Mouse (Mus musculus): Measurements from ENCODE around the gene Carf. TPM values are rescaled to one million over a fixed set of nuclear protein-coding genes. Genes with fewer than 3 reads are reported as not detected.
"Not testable (repeated sequence)": the region's sequence is repeated elsewhere in the genome, so short reads cannot be mapped to it uniquely, and the experiment has no call there.

Carf gene
- polyA plus RNA-seq (2014; fragmentation: Nextera tagmentation; extraction: Ambion mirVana), result 5.1 and 6.7 TPM in 2 replicates

DNA sequence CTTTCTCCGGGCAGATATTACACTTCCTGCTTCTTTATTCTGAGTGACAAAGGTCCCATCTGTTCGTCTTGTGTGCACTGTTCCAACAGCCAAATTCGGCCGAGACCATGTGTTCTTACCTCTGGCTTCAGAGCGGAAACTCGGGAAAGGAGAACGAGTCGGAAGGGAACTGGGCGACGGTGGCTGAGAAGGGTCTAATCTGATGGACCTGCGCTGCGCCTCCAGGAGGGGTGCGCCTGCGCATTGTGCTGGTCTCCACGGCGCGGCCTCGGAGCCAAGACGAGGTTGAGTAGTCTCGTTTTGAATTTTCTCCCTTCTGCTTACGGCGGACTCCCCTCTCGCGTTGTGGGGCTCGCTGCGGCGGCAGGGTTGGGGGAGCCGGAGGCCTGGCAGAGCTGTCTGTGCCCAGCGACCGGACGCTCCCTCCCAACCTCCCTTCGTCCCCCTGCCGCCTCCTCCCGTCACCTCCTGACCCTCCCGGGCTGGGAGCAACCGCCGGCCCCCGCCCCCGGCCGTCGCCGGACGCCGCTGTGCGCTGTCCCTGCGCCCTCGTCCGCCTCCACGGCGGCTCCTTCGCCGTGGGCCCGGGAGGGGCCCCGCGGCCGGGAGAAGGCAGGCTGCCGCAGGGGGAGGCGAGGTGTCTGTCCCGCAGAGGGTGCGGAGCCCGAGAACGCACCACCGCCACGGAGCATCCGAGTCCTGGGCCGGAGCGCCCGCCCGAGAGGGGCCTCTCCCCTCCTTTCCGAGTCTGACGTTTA, at the start of gene Carf, which contains the start of gene Wdr12:
Carf (plus strand) TSS at position 224 of the 758 bp plus-strand sequence.
Wdr12 (minus strand) TSS at position 622 of the 758 bp plus-strand sequence.
- Histone ChIP-seq H3K9me3 (replicated peaks; ENCODE audit: control insufficient read depth, low read length) (no peaks in the 10 kb centered on the region), H3K27me3 (ENCODE audit: control insufficient read depth, insufficient read depth, low read length) (no peaks in the 10 kb centered on the region), H3K9ac (replicated peaks; ENCODE audit: low read length) (peak within 1 kb of the TSS; percentile 93), H3K4me1 (ENCODE audit: control insufficient read depth, insufficient read depth, low read length) (no peaks in the 10 kb centered on the region), H3K27ac (replicated peaks; ENCODE audit: low read depth, low read length) (peak within 1 kb of the TSS; percentile 93), H3K4me3 (ENCODE audit: low read depth, low read length) (peak within 1 kb of the TSS; percentile 89), H3K4me2 (ENCODE audit: low read depth, low read length) (peak within 1 kb of the TSS; percentile 72), H3K36me3 (replicated peaks; ENCODE audit: control insufficient read depth, insufficient read depth, low read depth, low read length) (no peaks in the 10 kb centered on the region; the same call in 1 of the 2 replicates)
- under 1% methylated on average over 71 of the region's 71 CpGs for WGBS
- ATAC-seq (replicated peaks; ENCODE audit: insufficient number of reproducible peaks, low FRiP score, low TSS enrichment, low read depth), result peak; percentile 95
- DNase-seq (ENCODE audit: low spot score), result peak; percentile 98

GRCm38 (mm10) chr1:60054659-60055058, 43.4 kb upstream of the Carf start:
- Histone ChIP-seq H3K27me3 (ENCODE audit: control insufficient read depth, insufficient read depth, low read length) (no peaks in the 10 kb centered on the region), H3K36me3 (replicated peaks; ENCODE audit: control insufficient read depth, insufficient read depth, low read depth, low read length) (no peaks in the 10 kb centered on the region), H3K4me3 (ENCODE audit: low read depth, low read length) (no peak overlapping the region), H3K27ac (replicated peaks; ENCODE audit: low read depth, low read length) (no peak overlapping the region), H3K9me3 (replicated peaks; ENCODE audit: control insufficient read depth, low read length) (no peaks in the 10 kb centered on the region), H3K9ac (replicated peaks; ENCODE audit: low read length) (no peak overlapping the region), H3K4me2 (ENCODE audit: low read depth, low read length) (no peak overlapping the region), H3K4me1 (ENCODE audit: control insufficient read depth, insufficient read depth, low read length) (no peaks in the 10 kb centered on the region)
- no peak for ATAC-seq (replicated peaks; ENCODE audit: insufficient number of reproducible peaks, low FRiP score, low TSS enrichment, low read depth)
- 34% methylated on average over 3 of the region's 3 CpGs for WGBS
- no peak for DNase-seq (ENCODE audit: low spot score)

- Histone ChIP-seq H3K27me3 (ENCODE audit: control insufficient read depth, insufficient read depth, low read length) (no peaks in the 10 kb centered on the region), H3K4me3 (ENCODE audit: low read depth, low read length) (no peak overlapping the region), H3K4me2 (ENCODE audit: low read depth, low read length) (no peak overlapping the region), H3K36me3 (replicated peaks; ENCODE audit: control insufficient read depth, insufficient read depth, low read depth, low read length) (no peaks in the 10 kb centered on the region), H3K9me3 (replicated peaks; ENCODE audit: control insufficient read depth, low read length) (no peaks in the 10 kb centered on the region), H3K4me1 (ENCODE audit: control insufficient read depth, insufficient read depth, low read length) (no peaks in the 10 kb centered on the region), H3K9ac (replicated peaks; ENCODE audit: low read length) (no peak overlapping the region), H3K27ac (replicated peaks; ENCODE audit: low read depth, low read length) (no peak overlapping the region)
- no peak for DNase-seq (ENCODE audit: low spot score)
- no peak for ATAC-seq (replicated peaks; ENCODE audit: insufficient number of reproducible peaks, low FRiP score, low TSS enrichment, low read depth)
- 69% methylated on average over 3 of the region's 3 CpGs for WGBS
These were observed 41.7 kb upstream of the Carf start for GRCm38 (mm10) chr1:60056310-60056709.

- not testable (repeated sequence) for H3K9ac ChIP-seq (replicated peaks; ENCODE audit: low read length); H3K27me3 ChIP-seq (ENCODE audit: control insufficient read depth, insufficient read depth, low read length); H3K27ac ChIP-seq (replicated peaks; ENCODE audit: low read depth, low read length); H3K4me3 ChIP-seq (ENCODE audit: low read depth, low read length); H3K9me3 ChIP-seq (replicated peaks; ENCODE audit: control insufficient read depth, low read length); H3K4me1 ChIP-seq (ENCODE audit: control insufficient read depth, insufficient read depth, low read length); H3K4me2 ChIP-seq (ENCODE audit: low read depth, low read length); H3K36me3 ChIP-seq (replicated peaks; ENCODE audit: control insufficient read depth, insufficient read depth, low read depth, low read length); ATAC-seq (replicated peaks; ENCODE audit: insufficient number of reproducible peaks, low FRiP score, low TSS enrichment, low read depth); DNase-seq (ENCODE audit: low spot score)
These were observed 27.3 kb upstream of the Carf start for GRCm38 (mm10) chr1:60070725-60071124.

DNA sequence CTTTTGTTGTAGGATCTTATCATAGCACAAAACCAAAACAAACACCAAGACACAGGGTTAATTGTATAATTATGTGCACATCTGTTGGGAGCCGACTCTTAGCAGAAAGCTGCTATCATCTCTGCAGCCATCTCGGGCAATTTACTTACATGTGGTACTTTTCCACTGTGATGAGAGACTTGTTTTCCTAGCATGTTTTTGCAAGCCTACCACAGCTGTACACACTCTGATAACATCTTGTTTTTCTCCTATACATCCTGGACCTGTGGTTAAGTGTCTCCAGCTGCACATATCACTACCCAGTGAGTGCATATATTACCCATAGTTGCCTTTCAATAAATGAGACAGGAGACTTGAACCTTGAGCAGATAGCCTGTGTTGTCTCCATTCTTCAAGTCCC, 23.1 kb upstream of the Carf start:
- Histone ChIP-seq H3K36me3 (replicated peaks; ENCODE audit: control insufficient read depth, insufficient read depth, low read depth, low read length) (no peaks in the 10 kb centered on the region), H3K27ac (replicated peaks; ENCODE audit: low read depth, low read length) (no peak overlapping the region)
- ATAC-seq (replicated peaks; ENCODE audit: insufficient number of reproducible peaks, low FRiP score, low TSS enrichment, low read depth), result no peak

GRCm38 (mm10) chr1:60075590-60075989, 22.5 kb upstream of the Carf start:
- ATAC-seq (replicated peaks; ENCODE audit: insufficient number of reproducible peaks, low FRiP score, low TSS enrichment, low read depth) (no peak), DNase-seq (ENCODE audit: low spot score) (no peak)
- H3K4me3 ChIP-seq (ENCODE audit: low read depth, low read length), result no peak overlapping the region
- 79% methylated on average over 3 of the region's 3 CpGs for WGBS
- no peak overlapping the region for H3K27ac ChIP-seq (replicated peaks; ENCODE audit: low read depth, low read length)
- no peaks in the 10 kb centered on the region for H3K36me3 ChIP-seq (replicated peaks; ENCODE audit: control insufficient read depth, insufficient read depth, low read depth, low read length)
- no peaks in the 10 kb centered on the region for H3K9me3 ChIP-seq (replicated peaks; ENCODE audit: control insufficient read depth, low read length)
- no peaks in the 10 kb centered on the region for H3K4me1 ChIP-seq (ENCODE audit: control insufficient read depth, insufficient read depth, low read length)
- no peak overlapping the region for H3K9ac ChIP-seq (replicated peaks; ENCODE audit: low read length)
- H3K4me2 ChIP-seq (ENCODE audit: low read depth, low read length), result no peak overlapping the region
- no peaks in the 10 kb centered on the region for H3K27me3 ChIP-seq (ENCODE audit: control insufficient read depth, insufficient read depth, low read length)

More for the DNA sequence above, 23.1 kb upstream of the Carf start:
- Histone ChIP-seq H3K9ac (replicated peaks; ENCODE audit: low read length) (no peak overlapping the region), H3K4me1 (ENCODE audit: control insufficient read depth, insufficient read depth, low read length) (no peaks in the 10 kb centered on the region), H3K4me2 (ENCODE audit: low read depth, low read length) (no peak overlapping the region), H3K27me3 (ENCODE audit: control insufficient read depth, insufficient read depth, low read length) (no peaks in the 10 kb centered on the region), H3K4me3 (ENCODE audit: low read depth, low read length) (no peak overlapping the region), H3K9me3 (replicated peaks; ENCODE audit: control insufficient read depth, low read length) (no peaks in the 10 kb centered on the region)
- no peak for DNase-seq (ENCODE audit: low spot score)
- WGBS, result 47% methylated on average over 2 of the region's 2 CpGs

DNA sequence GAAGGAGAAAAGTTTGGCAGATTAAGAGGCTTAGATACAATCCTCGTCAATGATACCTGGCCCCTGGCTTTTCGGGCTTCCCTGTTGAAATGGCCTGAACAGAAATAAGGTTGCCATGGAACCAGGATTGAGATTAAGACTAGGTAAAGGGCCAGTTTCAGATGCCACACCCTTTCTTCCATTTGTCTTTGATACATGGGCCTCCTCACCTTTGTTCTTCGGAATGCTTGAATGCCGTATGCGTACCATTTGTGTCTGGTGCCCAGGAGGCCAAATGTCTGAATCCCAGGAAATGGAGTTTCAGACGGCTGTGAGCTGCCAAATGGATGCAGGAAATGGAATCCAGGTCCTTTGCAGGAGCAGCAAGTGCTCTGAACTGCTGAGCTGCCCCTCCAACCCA, 21.6 kb upstream of the Carf start:
- Histone ChIP-seq H3K9ac (replicated peaks; ENCODE audit: low read length) (no peak overlapping the region), H3K27me3 (ENCODE audit: control insufficient read depth, insufficient read depth, low read length) (no peaks in the 10 kb centered on the region), H3K4me1 (ENCODE audit: control insufficient read depth, insufficient read depth, low read length) (no peaks in the 10 kb centered on the region), H3K27ac (replicated peaks; ENCODE audit: low read depth, low read length) (no peak overlapping the region), H3K4me2 (ENCODE audit: low read depth, low read length) (no peak overlapping the region), H3K9me3 (replicated peaks; ENCODE audit: control insufficient read depth, low read length) (no peaks in the 10 kb centered on the region), H3K4me3 (ENCODE audit: low read depth, low read length) (no peak overlapping the region), H3K36me3 (replicated peaks; ENCODE audit: control insufficient read depth, insufficient read depth, low read depth, low read length) (no peaks in the 10 kb centered on the region)
- DNase-seq (ENCODE audit: low spot score), result no peak
- ATAC-seq (replicated peaks; ENCODE audit: insufficient number of reproducible peaks, low FRiP score, low TSS enrichment, low read depth), result no peak
- WGBS, result 85% methylated on average over 6 of the region's 6 CpGs

DNA sequence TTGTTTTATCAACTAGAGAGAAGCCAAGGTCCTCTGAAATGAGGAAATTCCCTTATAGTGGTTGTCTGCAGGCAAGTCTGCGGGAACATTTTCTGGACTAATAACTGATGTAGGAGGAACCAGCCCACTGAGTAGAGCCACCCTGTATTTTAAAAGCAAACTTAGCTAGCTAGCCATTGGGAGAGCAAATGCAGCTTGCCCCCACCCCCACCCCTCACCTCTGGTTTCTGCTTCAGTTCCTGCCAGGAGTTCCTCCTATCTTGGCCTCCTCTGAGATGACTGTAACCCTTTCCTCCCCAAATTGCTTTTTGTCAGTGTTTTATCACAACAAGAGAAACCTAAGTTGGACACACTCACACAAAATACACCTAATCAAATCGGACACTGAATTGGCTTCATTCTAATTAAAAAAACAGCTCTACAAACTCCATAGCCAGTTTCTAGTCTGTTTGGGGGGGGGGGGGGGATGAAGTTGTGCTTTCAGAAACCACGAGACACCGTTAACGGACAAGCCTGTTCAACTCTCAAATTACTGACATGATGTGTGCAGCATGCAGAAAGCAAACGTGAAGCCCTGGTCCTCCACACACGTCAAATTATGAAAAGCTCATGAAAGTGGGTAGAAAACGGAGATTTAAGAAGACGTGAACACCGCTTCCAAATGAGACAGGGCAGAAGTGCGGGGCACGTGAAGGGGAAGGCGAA, 1.3 kb upstream of the Carf start:
- Histone ChIP-seq H3K27ac (replicated peaks; ENCODE audit: low read depth, low read length) (no peak overlapping the region), H3K4me2 (ENCODE audit: low read depth, low read length) (peak overlapping the region; percentile 72), H3K27me3 (ENCODE audit: control insufficient read depth, insufficient read depth, low read length) (no peaks in the 10 kb centered on the region), H3K4me1 (ENCODE audit: control insufficient read depth, insufficient read depth, low read length) (no peaks in the 10 kb centered on the region), H3K9me3 (replicated peaks; ENCODE audit: control insufficient read depth, low read length) (no peaks in the 10 kb centered on the region), H3K4me3 (ENCODE audit: low read depth, low read length) (peak overlapping the region; percentile 89), H3K9ac (replicated peaks; ENCODE audit: low read length) (peak overlapping the region; percentile 52), H3K36me3 (replicated peaks; ENCODE audit: control insufficient read depth, insufficient read depth, low read depth, low read length) (no peaks in the 10 kb centered on the region; the same call in 1 of the 2 replicates)
- DNase-seq (ENCODE audit: low spot score) (peak; percentile 31), ATAC-seq (replicated peaks; ENCODE audit: insufficient number of reproducible peaks, low FRiP score, low TSS enrichment, low read depth) (no peak)
- WGBS, result 9% methylated on average over 13 of the region's 13 CpGs
